Mouse (Mus musculus) midbrain, embryonic 12.5 days (tissue): ENCODE measurements at regions not wholly inside any gene's neighbourhood (a gene's known extent, or its start where the extent isn't known, plus 50 kb on each side); places are given as distances from the start of the nearest gene placed in this dataset.
"Not testable (repeated sequence)": the region's sequence is repeated elsewhere in the genome, so short reads cannot be mapped to it uniquely, and the experiment has no call there.

Source experiments
- ATAC-seq: fragments of 200-750 bp; cut with Nextera tagmentation; 2 replicates; pipeline ENCODE4 v1.8.0; 2017; ENCODE audit warnings: low read depth, moderate TSS enrichment, moderate library complexity; ENCODE audit not compliant: low FRiP score
- H3K27ac ChIP-seq: fragments of 300-500 bp; sonication (generic); replicated peaks from 2 replicates; pipeline ENCODE4 v1.5.1; 2016; ENCODE audit warnings: mild to moderate bottlenecking
- H3K27me3 ChIP-seq: fragments of 300-500 bp; sonication (generic); 2 replicates; pipeline ENCODE4 v1.6.1; 2016; ENCODE audit warnings: mild to moderate bottlenecking
- H3K36me3 ChIP-seq: fragments of 300-500 bp; sonication (generic); 2 replicates; pipeline ENCODE4 v1.6.1; 2016
- H3K4me1 ChIP-seq: fragments of 300-500 bp; sonication (generic); 2 replicates; pipeline ENCODE4 v1.6.1; 2016
- H3K4me2 ChIP-seq: fragments of 300-500 bp; sonication (generic); replicated peaks from 2 replicates; pipeline ENCODE4 v1.6.1; 2016; ENCODE audit warnings: mild to moderate bottlenecking, moderate library complexity
- H3K4me3 ChIP-seq: fragments of 300-500 bp; sonication (generic); 2 replicates; pipeline ENCODE4 v1.5.1; 2016; ENCODE audit warnings: mild to moderate bottlenecking
- H3K9ac ChIP-seq: fragments of 300-500 bp; sonication (generic); replicated peaks from 2 replicates; pipeline ENCODE4 v1.6.1; 2016; ENCODE audit warnings: mild to moderate bottlenecking, moderate library complexity
- H3K9me3 ChIP-seq: fragments of 300-500 bp; sonication (generic); 2 replicates; pipeline ENCODE4 v1.6.1; 2016; ENCODE audit warnings: mild to moderate bottlenecking
- WGBS: fragments of 180-500 bp; shearing (Covaris S2); methylation state at CpG from one replicate; pipeline ENCODE4 v1.1.7; 2016; 5-methylcytosine and 5-hydroxymethylcytosine counted together

DNA sequence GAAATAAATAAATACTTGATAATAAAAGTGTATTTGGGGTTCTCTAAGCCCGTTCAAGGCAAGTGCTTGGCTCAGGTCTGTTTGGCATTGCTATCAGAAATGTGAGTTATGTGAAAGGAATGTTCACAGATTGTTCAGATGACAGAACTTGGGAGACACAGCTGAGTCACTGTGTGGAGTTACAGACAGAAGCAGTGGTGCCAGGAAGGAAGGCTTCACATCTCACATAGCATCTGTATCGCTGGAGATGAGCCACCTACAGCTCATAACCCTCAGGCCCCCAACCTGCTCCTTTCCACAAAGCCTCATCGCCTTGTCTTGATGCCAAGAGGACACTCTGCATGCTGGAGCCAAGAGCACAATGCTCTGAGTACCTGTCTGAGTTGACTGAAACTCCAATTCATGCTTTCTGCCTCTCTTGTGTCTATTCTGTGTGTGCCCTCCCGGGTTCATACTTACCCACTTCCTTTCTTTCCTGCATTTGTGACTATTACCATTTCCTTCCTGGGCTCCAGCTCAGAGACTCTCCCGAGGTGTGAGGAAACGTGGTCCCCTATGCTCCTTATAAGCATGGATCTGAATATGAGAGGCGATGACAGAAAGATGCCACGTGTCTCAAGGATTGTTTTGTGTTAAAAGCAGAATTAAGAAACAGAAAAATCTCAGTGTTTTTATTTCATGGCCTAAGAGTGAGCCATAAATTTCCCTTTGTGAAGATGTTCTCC is 79.6 kb downstream of the Cd24a start:
- no peak for ATAC-seq
- Histone ChIP-seq H3K27ac (no peak overlapping the region), H3K27me3 (no peaks in the 10 kb centered on the region), H3K4me1 (no peaks in the 10 kb centered on the region), H3K36me3 (no peaks in the 10 kb centered on the region), H3K9ac (no peak overlapping the region), H3K4me2 (no peak overlapping the region), H3K9me3 (no peaks in the 10 kb centered on the region), H3K4me3 (no peak overlapping the region)
- WGBS: 89% methylated on average over 8 of the region's 8 CpGs

DNA sequence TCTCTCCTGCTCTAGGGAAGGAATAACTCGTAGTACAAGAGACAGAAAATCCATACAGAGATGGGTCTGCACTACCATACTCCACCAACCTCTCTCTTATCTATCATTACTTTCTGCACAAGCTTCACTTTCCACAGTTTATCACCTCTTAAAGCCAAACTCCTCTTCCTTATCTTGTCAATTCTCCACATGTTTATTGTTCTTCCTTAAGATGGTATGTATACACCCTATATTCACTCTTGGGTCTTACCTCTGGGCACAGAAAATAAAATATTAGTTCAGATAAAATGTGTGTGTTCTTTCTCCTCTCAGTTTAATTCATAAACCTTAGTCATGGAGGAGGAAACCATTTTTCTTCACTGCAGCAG is 80.1 kb downstream of the Cd24a start:
- Histone ChIP-seq H3K4me1 (no peaks in the 10 kb centered on the region), H3K9ac (no peak overlapping the region), H3K4me3 (no peak overlapping the region), H3K27ac (no peak overlapping the region), H3K4me2 (no peak overlapping the region), H3K36me3 (no peaks in the 10 kb centered on the region), H3K9me3 (no peaks in the 10 kb centered on the region), H3K27me3 (no peaks in the 10 kb centered on the region)
- no peak for ATAC-seq
- 86% methylated on average over 1 of the region's 1 CpGs for WGBS

GRCm38 (mm10) chr10:43664844-43665243 is 86.8 kb downstream of the Cd24a start:
- Histone ChIP-seq H3K9ac (no peak overlapping the region), H3K27ac (no peak overlapping the region), H3K36me3 (no peaks in the 10 kb centered on the region), H3K4me3 (no peak overlapping the region), H3K27me3 (0 out of 2 replicates have a peak, but pooled peaks cover 5% of the 10 kb centered on the region), H3K4me2 (no peak overlapping the region), H3K9me3 (no peaks in the 10 kb centered on the region), H3K4me1 (no peaks in the 10 kb centered on the region)
- WGBS: 85% methylated on average over 4 of the region's 4 CpGs
- no peak for ATAC-seq

DNA sequence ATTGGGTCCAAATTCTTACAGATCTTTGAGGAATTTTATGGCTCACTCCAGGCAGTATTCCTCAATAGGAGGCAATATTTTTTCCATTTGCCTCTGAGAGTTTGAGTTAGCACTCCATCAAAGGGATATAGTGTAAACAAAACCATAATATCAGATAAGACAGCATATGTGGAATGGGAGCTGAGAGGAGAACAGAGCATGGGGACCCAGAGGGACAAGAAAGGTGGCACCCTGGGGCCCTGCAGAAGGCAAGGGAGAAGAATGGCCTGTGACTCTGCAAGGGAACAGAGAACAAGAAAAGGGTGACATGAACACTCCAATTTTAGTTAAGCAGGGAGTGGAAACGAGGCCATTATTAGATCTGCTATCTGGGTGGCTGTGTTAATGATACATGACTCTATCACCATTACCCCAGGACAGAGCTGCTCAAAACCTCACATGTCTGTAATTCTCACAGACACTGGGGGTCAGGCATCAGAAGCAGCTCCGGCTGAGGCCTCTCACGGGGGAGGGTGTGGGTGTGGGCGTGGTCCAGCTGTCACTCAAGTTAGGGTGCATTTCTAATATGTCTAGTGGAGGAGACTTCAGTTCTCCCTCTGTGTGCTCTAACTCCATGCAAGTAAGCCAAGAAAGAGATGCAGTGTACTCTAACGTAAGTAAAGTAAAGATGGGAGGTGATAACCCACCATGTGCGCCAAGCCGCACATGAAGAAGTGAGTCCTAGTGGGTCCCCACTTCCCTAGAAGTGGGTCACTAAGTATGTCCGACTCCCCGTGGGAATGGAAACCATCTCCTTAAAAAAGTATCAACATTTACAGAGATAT is 88.4 kb downstream of the Cd24a start:
- H3K9ac ChIP-seq: no peak overlapping the region
- WGBS: 79% methylated on average over 9 of the region's 9 CpGs
- H3K27ac ChIP-seq: no peak overlapping the region
- no peaks in the 10 kb centered on the region for H3K9me3 ChIP-seq
- no peak for ATAC-seq
- no peaks in the 10 kb centered on the region for H3K36me3 ChIP-seq
- 0 out of 2 replicates have a peak, but pooled peaks cover 5% of the 10 kb centered on the region for H3K27me3 ChIP-seq
- H3K4me3 ChIP-seq: no peak overlapping the region
- no peaks in the 10 kb centered on the region for H3K4me1 ChIP-seq
- no peak overlapping the region for H3K4me2 ChIP-seq

GRCm38 (mm10) chr10:43667086-43667690 is 89.1 kb downstream of the Cd24a start:
- no peak overlapping the region for H3K9ac ChIP-seq
- 0 out of 2 replicates have a peak, but pooled peaks cover 5% of the 10 kb centered on the region for H3K27me3 ChIP-seq
- H3K4me1 ChIP-seq: no peaks in the 10 kb centered on the region
- no peaks in the 10 kb centered on the region for H3K36me3 ChIP-seq
- no peak overlapping the region for H3K4me3 ChIP-seq
- no peak overlapping the region for H3K27ac ChIP-seq
- no peak for ATAC-seq
- H3K4me2 ChIP-seq: no peak overlapping the region; the same call in 1 of the 2 replicates
- 64% methylated on average over 25 of the region's 25 CpGs for WGBS
- no peaks in the 10 kb centered on the region for H3K9me3 ChIP-seq

GRCm38 (mm10) chr10:43667732-43668247 is 89.7 kb downstream of the Cd24a start:
- H3K27ac ChIP-seq: no peak overlapping the region
- no peaks in the 10 kb centered on the region for H3K9me3 ChIP-seq
- H3K9ac ChIP-seq: no peak overlapping the region
- H3K4me2 ChIP-seq: no peak overlapping the region
- H3K4me3 ChIP-seq: no peak overlapping the region
- 0 out of 2 replicates have a peak, but pooled peaks cover 5% of the 10 kb centered on the region for H3K27me3 ChIP-seq
- 86% methylated on average over 11 of the region's 11 CpGs for WGBS
- no peaks in the 10 kb centered on the region for H3K4me1 ChIP-seq
- no peaks in the 10 kb centered on the region for H3K36me3 ChIP-seq
- no peak for ATAC-seq

DNA sequence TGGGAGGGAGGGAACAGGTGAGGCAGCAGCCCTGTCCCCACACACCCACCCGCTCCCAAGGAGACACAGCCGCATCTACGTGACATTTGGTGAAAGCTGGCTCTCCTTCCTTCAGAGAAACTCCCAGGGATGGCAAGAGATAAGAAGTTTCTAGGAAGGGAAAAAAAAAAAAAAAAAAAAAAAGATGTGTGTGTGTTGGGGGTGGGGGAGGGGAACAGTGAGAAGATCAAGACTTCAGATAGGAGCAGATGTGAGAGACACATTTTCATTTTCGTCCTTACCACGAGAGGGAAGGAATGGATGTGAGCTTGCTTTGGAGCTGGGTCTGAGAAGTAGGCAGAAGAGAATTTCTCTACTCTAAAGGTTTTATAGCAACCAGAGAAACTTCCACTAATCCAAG is 91.4 kb downstream of the Cd24a start:
- 79% methylated on average over 5 of the region's 5 CpGs for WGBS
- no peaks in the 10 kb centered on the region for H3K9me3 ChIP-seq

DNA sequence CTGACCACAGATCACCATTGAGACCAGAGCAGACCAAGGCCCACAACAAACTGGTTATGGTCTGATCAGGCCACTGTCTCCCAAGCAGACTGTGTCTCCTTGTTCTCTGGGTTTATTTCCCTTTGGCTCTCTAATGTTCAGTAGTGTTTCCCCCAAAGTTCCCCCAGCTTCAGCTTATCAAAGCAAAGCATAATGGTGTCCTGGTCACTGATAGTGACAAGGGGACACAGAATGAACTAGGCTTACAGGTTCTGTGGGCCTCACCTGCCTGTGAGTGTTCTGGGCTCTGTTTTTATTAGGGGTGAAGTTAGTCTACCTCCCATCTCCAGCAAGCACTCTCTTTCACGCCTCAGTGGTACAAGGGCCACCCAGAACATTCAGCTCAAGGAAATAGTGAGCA is 92.7 kb downstream of the Cd24a start:
- Histone ChIP-seq H3K27me3 (0 out of 2 replicates have a peak, but pooled peaks cover 5% of the 10 kb centered on the region), H3K27ac (no peak overlapping the region), H3K4me1 (no peaks in the 10 kb centered on the region), H3K36me3 (no peaks in the 10 kb centered on the region), H3K4me3 (no peak overlapping the region), H3K4me2 (no peak overlapping the region), H3K9ac (no peak overlapping the region), H3K9me3 (no peaks in the 10 kb centered on the region)
- ATAC-seq: no peak
- 80% methylated on average over 1 of the region's 1 CpGs for WGBS

More for the DNA sequence above, 91.4 kb downstream of the Cd24a start:
- Histone ChIP-seq H3K9ac (no peak overlapping the region), H3K4me1 (no peaks in the 10 kb centered on the region), H3K27me3 (0 out of 2 replicates have a peak, but pooled peaks cover 5% of the 10 kb centered on the region), H3K36me3 (no peaks in the 10 kb centered on the region), H3K27ac (no peak overlapping the region), H3K4me2 (no peak overlapping the region), H3K4me3 (no peak overlapping the region)
- no peak for ATAC-seq

DNA sequence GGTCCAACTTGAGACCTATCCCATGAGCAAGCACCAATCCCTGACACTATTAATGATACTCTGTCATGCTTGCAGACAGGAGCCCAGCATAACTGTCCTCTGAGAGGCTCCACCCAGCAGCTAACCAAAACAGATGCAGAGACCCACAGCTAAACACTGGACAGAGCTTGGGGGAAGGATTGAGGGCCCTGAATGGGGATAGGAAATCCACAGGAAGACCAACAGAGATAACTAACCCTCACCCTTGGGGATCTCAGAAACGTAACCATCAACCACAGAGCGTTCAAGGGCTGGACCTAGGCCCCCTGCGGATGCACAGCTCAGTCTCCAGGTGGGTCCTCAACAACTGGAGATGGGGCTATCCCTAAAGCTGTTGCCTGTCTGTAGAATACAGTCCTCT is 93.7 kb downstream of the Cd24a start:
- Histone ChIP-seq H3K36me3 (no peaks in the 10 kb centered on the region), H3K4me2 (no peak overlapping the region), H3K27me3 (0 out of 2 replicates have a peak, but pooled peaks cover 5% of the 10 kb centered on the region), H3K9ac (no peak overlapping the region), H3K4me1 (no peaks in the 10 kb centered on the region), H3K4me3 (no peak overlapping the region), H3K9me3 (no peaks in the 10 kb centered on the region), H3K27ac (no peak overlapping the region)
- 82% methylated on average over 3 of the region's 3 CpGs for WGBS
- no peak for ATAC-seq

GRCm38 (mm10) chr10:43672490-43672889 is 94.4 kb downstream of the Cd24a start:
- Histone ChIP-seq H3K27me3 (no peaks in the 10 kb centered on the region), H3K9me3 (no peaks in the 10 kb centered on the region), H3K9ac (no peak overlapping the region), H3K27ac (no peak overlapping the region), H3K4me3 (no peak overlapping the region), H3K4me2 (no peak overlapping the region), H3K4me1 (no peaks in the 10 kb centered on the region), H3K36me3 (no peaks in the 10 kb centered on the region)
- ATAC-seq: no peak
- 62% methylated on average over 6 of the region's 6 CpGs for WGBS

GRCm38 (mm10) chr10:43674749-43675148 is 96.7 kb downstream of the Cd24a start:
- no peaks in the 10 kb centered on the region for H3K4me1 ChIP-seq
- H3K9me3 ChIP-seq: no peaks in the 10 kb centered on the region
- ATAC-seq: no peak
- no peak overlapping the region for H3K4me2 ChIP-seq
- H3K9ac ChIP-seq: no peak overlapping the region
- H3K27ac ChIP-seq: no peak overlapping the region
- no peaks in the 10 kb centered on the region for H3K36me3 ChIP-seq
- 74% methylated on average over 1 of the region's 1 CpGs for WGBS
- H3K27me3 ChIP-seq: no peaks in the 10 kb centered on the region
- no peak overlapping the region for H3K4me3 ChIP-seq

DNA sequence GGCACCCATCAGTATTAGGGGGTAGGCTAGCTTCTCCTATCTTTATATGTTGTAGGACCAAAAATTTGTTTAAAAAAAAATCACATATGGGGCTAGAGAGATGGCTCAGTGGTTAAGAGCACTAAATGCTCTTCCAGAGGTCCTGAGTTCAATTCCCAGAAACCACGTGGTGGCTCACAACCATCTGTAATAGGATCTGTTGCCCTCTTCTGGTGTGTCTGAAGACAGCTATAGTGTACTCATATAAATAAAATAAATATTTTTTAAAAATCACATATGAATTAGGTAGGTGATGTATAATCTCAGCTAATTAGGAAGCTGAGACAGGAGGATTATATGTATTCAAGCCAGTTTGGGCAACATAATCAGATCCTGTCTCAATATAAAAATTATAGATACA is 97.4 kb downstream of the Cd24a start:
- 57% methylated on average over 1 of the region's 1 CpGs for WGBS
- H3K9ac ChIP-seq, H3K27ac ChIP-seq, H3K9me3 ChIP-seq, ATAC-seq, H3K4me2 ChIP-seq, H3K27me3 ChIP-seq, H3K36me3 ChIP-seq, H3K4me3 ChIP-seq, H3K4me1 ChIP-seq: not testable (repeated sequence)
